Mouse (Mus musculus): ENCODE measurements around the gene Cad. TPM values are rescaled to one million over a fixed set of nuclear protein-coding genes. Genes with fewer than 3 reads are reported as not detected.
"Not testable (repeated sequence)": the region's sequence is repeated elsewhere in the genome, so short reads cannot be mapped to it uniquely, and the experiment has no call there.

Cad gene
- polyA plus RNA-seq, 1 experiment: 64.9 TPM

DNA sequence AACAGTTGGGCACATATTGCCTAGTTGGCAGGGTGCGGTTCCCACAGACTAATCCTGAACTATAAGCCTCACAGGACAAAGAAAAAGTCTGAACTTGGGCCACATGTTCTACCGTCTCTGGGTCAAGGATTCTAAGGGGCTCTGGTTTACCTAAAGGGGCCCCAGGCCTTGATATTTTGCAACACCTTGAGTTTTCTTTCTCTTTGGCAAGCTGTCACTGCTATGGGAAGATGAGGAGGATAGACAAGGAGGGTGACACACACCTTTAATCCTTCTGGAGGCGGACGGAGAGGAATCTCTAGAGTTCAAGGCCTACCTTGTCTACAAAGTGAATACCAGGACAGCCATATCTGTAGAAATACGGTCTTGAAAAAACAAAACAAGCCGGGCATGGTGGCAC lies 8.2 kb upstream of the Cad start:
- Histone ChIP-seq H3K27me3 (ENCODE audit: control insufficient read depth, insufficient read depth, insufficient read length) (no peaks in the 10 kb centered on the region), H3K79me2 (ENCODE audit: control insufficient read depth, insufficient read depth) (no peaks in the 10 kb centered on the region), H3ac (ENCODE audit: control insufficient read depth, insufficient read length, low read depth) (no peak overlapping the region), H3K79me3 (ENCODE audit: low read depth) (peaks cover 1% of the 10 kb centered on the region), H3K36me3 (ENCODE audit: control insufficient read depth, insufficient read depth) (peaks cover 4% of the 10 kb centered on the region), H3K4me3 (ENCODE audit: insufficient read depth, poor library complexity, severe bottlenecking) (no peak overlapping the region)
- TF ChIP-seq MAX (IDR thresholded peaks at IDR 0.05): no peak
- TF ChIP-seq FOSL1 (IDR thresholded peaks at IDR 0.05; ENCODE audit: insufficient read depth, low read length, poor library complexity, severe bottlenecking): no peak
- no peak for TF ChIP-seq USF1 (IDR thresholded peaks at IDR 0.05; ENCODE audit: low read depth)
- TF ChIP-seq CEBPB (IDR thresholded peaks at IDR 0.05; ENCODE audit: low read depth): no peak
- no peak for TF ChIP-seq MYOD1 (IDR thresholded peaks at IDR 0.05; ENCODE audit: control insufficient read depth, insufficient read length, low read depth)
- no peak for TF ChIP-seq MYOG (IDR thresholded peaks at IDR 0.05; ENCODE audit: control insufficient read depth, extremely low read depth, insufficient read length)
- TF ChIP-seq CTCF (IDR thresholded peaks at IDR 0.05; ENCODE audit: control insufficient read depth, insufficient read depth, insufficient read length): no peak

DNA sequence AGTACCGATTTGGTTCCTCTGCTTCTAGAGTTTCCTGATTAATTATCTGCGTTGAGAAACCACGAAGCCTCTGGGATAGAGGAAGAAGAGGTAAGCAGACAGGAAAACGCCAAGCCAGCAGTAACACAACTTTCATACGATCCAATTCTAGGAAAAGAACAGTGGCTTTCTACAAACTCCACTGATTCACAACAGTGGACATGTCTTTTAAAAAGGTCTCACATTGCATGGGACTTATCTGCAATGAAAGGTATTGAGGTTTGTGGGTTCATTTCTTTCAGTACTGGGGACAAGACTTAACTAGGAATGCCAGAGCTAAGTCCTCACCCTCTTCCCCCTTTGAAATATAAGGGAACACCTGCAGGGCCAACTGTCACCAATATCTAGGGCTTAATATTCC lies 7.5 kb upstream of the Cad start:
- Histone ChIP-seq H3K79me2 (ENCODE audit: control insufficient read depth, insufficient read depth) (no peaks in the 10 kb centered on the region), H3K27me3 (ENCODE audit: control insufficient read depth, insufficient read depth, insufficient read length) (no peaks in the 10 kb centered on the region), H3K4me3 (ENCODE audit: insufficient read depth, poor library complexity, severe bottlenecking) (peak overlapping the region; percentile 34), H3K36me3 (ENCODE audit: control insufficient read depth, insufficient read depth) (peaks cover 4% of the 10 kb centered on the region), H3ac (ENCODE audit: control insufficient read depth, insufficient read length, low read depth) (no peak overlapping the region), H3K79me3 (ENCODE audit: low read depth) (peaks cover 1% of the 10 kb centered on the region)
- TF ChIP-seq MYOD1 (IDR thresholded peaks at IDR 0.05; ENCODE audit: control insufficient read depth, insufficient read length, low read depth) (no peak), CTCF (IDR thresholded peaks at IDR 0.05; ENCODE audit: control insufficient read depth, insufficient read depth, insufficient read length) (no peak), MYOG (IDR thresholded peaks at IDR 0.05; ENCODE audit: control insufficient read depth, extremely low read depth, insufficient read length) (no peak), FOSL1 (IDR thresholded peaks at IDR 0.05; ENCODE audit: insufficient read depth, low read length, poor library complexity, severe bottlenecking) (no peak), MAX (IDR thresholded peaks at IDR 0.05) (no peak), USF1 (IDR thresholded peaks at IDR 0.05; ENCODE audit: low read depth) (no peak), CEBPB (IDR thresholded peaks at IDR 0.05; ENCODE audit: low read depth) (no peak)

DNA sequence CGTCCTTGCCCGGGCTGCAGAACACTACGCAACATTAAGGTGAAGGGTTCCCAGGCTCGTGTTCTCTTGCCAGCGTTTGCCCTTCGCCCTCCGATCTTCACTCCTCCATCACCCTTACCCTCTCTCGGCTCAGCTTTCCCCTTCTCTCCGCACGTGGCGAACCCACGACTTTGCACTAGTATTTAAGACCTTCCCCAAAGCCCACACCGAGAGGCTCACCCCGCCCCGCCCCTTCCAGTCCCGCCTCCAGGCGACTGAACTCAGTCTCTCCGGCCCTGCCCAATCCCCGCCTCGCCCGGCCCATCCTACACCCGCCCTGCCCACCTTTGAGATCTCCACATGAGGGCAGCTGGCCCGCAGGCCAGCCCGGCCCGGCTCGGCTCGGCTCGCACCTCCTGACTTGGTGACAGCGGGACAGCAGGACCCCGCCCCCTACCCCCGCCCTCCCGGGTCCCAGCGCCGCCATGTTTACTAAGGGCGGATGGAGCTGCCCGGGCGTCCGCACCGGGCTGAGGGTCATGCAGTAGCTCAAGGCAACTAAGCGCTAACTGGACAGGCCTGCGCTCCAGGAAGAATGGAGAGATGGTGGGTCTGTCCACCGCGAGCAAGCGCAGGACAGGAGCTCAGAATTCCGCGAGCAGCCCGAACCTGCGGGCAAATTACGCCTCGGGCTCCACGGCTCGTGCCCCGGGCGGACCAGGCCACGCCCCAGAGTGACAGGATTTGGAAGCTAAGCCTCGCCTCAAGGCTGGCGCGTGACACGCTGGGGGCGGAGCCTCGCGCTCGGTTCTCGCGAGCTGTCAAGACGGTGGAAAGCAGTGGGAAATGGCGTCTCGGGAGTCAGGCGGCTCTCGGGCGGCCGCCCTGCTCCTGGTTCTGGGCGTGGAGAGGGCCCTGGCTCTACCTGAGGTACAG lies 6.5 kb upstream of the Cad start, which contains the start of gene Atraid:
Atraid (plus strand) TSS at position 465 of the 915 bp plus-strand sequence.
- peak within 1 kb of the TSS; percentile 65 for H3K4me3 ChIP-seq (ENCODE audit: insufficient read depth, poor library complexity, severe bottlenecking)
- TF ChIP-seq MYOG (IDR thresholded peaks at IDR 0.05; ENCODE audit: control insufficient read depth, extremely low read depth, insufficient read length) (no peak), USF1 (IDR thresholded peaks at IDR 0.05; ENCODE audit: low read depth) (peak; percentile 78), FOSL1 (IDR thresholded peaks at IDR 0.05; ENCODE audit: insufficient read depth, low read length, poor library complexity, severe bottlenecking) (no peak), MAX (IDR thresholded peaks at IDR 0.05) (peak; percentile 78), CTCF (IDR thresholded peaks at IDR 0.05; ENCODE audit: control insufficient read depth, insufficient read depth, insufficient read length) (no peak)
- peaks cover 4% of the 10 kb centered on the region for H3K36me3 ChIP-seq (ENCODE audit: control insufficient read depth, insufficient read depth)
- H3K27me3 ChIP-seq (ENCODE audit: control insufficient read depth, insufficient read depth, insufficient read length): no peaks in the 10 kb centered on the region
- no peaks in the 10 kb centered on the region for H3K79me2 ChIP-seq (ENCODE audit: control insufficient read depth, insufficient read depth)
- H3ac ChIP-seq (ENCODE audit: control insufficient read depth, insufficient read length, low read depth): peak within 1 kb of the TSS; percentile 83
- peaks cover 1% of the 10 kb centered on the region for H3K79me3 ChIP-seq (ENCODE audit: low read depth)

DNA sequence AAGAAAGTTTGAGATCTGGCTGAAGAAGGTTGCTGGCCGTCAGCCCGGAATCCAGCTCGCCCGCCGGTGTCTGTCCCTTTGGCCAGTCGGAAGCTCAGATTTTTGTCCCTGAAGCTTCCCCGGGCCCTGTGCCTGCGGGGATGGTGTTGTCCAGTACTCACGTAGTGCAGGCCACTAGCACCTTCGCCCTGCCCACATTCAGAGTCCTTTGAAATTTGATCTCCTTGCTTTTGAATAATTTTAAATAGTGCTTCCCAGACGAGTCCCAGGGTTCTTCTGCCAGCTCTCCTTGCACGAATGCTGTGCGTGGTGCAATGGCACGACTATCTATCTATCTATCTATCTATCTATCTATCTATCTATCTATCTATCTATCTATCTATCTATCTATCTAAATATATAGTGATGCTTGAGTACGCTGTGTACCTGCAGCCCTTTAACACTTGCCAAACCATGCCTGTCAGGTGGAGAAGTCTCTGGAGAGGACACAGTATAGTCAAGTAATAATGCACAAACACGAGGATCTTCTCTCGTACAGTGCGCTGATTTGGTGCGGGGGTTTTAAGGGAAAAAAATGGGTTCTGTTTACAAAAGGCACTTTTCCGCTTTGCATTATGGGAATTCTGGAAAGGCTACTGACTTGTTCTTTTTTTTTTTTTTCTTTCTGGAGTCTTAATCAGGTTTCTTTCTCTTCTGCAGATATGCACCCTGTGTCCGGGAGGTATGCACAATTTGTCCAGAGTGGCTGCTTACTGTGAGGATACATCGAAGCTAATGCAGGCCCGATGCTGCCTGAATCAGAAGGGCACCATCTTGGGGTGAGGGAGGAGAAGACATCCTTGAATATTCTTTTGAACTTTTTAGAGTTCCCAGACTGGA lies 5.6 kb upstream of the Cad start, which contains the start of gene Slc5a6:
Slc5a6 (minus strand) TSS at position 162 of the 879 bp plus-strand sequence.
- TF ChIP-seq USF1 (IDR thresholded peaks at IDR 0.05; ENCODE audit: low read depth): no peak
- TF ChIP-seq MAX (IDR thresholded peaks at IDR 0.05): no peak
- no peak for TF ChIP-seq MYOG (IDR thresholded peaks at IDR 0.05; ENCODE audit: control insufficient read depth, extremely low read depth, insufficient read length)
- TF ChIP-seq CEBPB (IDR thresholded peaks at IDR 0.05; ENCODE audit: low read depth): no peak
- TF ChIP-seq MYOD1 (IDR thresholded peaks at IDR 0.05; ENCODE audit: control insufficient read depth, insufficient read length, low read depth): no peak
- TF ChIP-seq CTCF (IDR thresholded peaks at IDR 0.05; ENCODE audit: control insufficient read depth, insufficient read depth, insufficient read length): peak; percentile 8
- TF ChIP-seq FOSL1 (IDR thresholded peaks at IDR 0.05; ENCODE audit: insufficient read depth, low read length, poor library complexity, severe bottlenecking): no peak
- Histone ChIP-seq H3K27me3 (ENCODE audit: control insufficient read depth, insufficient read depth, insufficient read length) (no peaks in the 10 kb centered on the region), H3ac (ENCODE audit: control insufficient read depth, insufficient read length, low read depth) (peak within 1 kb of the TSS; percentile 83), H3K4me3 (ENCODE audit: insufficient read depth, poor library complexity, severe bottlenecking) (peak within 1 kb of the TSS; percentile 65), H3K79me3 (ENCODE audit: low read depth) (peaks cover 1% of the 10 kb centered on the region), H3K79me2 (ENCODE audit: control insufficient read depth, insufficient read depth) (no peaks in the 10 kb centered on the region), H3K36me3 (ENCODE audit: control insufficient read depth, insufficient read depth) (peaks cover 4% of the 10 kb centered on the region)

DNA sequence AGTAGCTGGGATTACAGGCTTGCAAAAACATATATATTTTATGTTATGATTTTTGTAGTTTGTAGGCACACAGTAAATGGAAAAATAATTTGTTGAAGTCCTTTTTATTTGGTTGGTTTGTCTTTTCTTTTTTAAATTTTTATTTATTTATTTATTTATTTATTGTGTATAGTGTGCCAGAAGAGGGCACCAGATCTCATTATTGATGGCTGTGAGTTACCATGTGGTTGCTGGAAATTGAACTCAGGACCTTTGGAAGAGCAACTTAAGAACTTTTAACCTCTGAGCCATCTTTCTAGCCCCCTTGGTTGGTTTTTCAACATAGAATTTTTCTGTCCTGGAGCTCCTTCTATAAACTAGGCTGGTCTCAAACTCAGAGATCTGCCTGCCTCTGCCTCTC lies 4.2 kb upstream of the Cad start:
- Histone ChIP-seq H3K79me3 (ENCODE audit: low read depth) (peaks cover 7% of the 10 kb centered on the region), H3K79me2 (ENCODE audit: control insufficient read depth, insufficient read depth) (peaks cover 9% of the 10 kb centered on the region), H3K27me3 (ENCODE audit: control insufficient read depth, insufficient read depth, insufficient read length) (no peaks in the 10 kb centered on the region), H3K36me3 (ENCODE audit: control insufficient read depth, insufficient read depth) (no peaks in the 10 kb centered on the region), H3K4me3 (ENCODE audit: insufficient read depth, poor library complexity, severe bottlenecking) (no peak overlapping the region), H3ac (ENCODE audit: control insufficient read depth, insufficient read length, low read depth) (no peak overlapping the region)
- TF ChIP-seq FOSL1 (IDR thresholded peaks at IDR 0.05; ENCODE audit: insufficient read depth, low read length, poor library complexity, severe bottlenecking): no peak
- no peak for TF ChIP-seq MYOG (IDR thresholded peaks at IDR 0.05; ENCODE audit: control insufficient read depth, extremely low read depth, insufficient read length)
- no peak for TF ChIP-seq MAX (IDR thresholded peaks at IDR 0.05)
- TF ChIP-seq MYOD1 (IDR thresholded peaks at IDR 0.05; ENCODE audit: control insufficient read depth, insufficient read length, low read depth): no peak
- no peak for TF ChIP-seq CTCF (IDR thresholded peaks at IDR 0.05; ENCODE audit: control insufficient read depth, insufficient read depth, insufficient read length)
- no peak for TF ChIP-seq USF1 (IDR thresholded peaks at IDR 0.05; ENCODE audit: low read depth)
- no peak for TF ChIP-seq CEBPB (IDR thresholded peaks at IDR 0.05; ENCODE audit: low read depth)

DNA sequence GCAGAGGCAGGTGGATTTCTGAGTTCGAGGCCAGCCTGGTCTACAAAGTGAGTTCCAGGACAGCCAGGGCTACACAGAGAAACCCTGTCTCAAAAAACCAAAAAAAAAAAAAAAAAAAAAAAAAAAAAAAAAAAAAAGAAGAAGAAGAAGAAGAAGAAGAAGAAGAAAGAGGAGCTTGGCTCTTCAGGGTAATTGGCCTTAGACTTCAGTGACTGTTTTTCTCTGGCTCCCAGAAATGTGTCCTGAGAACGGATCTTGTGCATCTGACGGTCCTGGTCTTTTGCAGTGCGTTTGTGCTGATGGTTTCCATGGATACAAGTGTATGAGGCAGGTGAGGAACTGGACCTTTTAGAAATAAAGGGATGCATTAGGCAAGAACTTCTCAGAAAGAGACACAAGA lies 852 bp upstream of the Cad start:
- Histone ChIP-seq H3K79me2 (ENCODE audit: control insufficient read depth, insufficient read depth) (peaks cover 40% of the 10 kb centered on the region), H3K36me3 (ENCODE audit: control insufficient read depth, insufficient read depth) (peaks cover 13% of the 10 kb centered on the region), H3K79me3 (ENCODE audit: low read depth) (peaks cover 29% of the 10 kb centered on the region)
- H3K27me3 ChIP-seq (ENCODE audit: control insufficient read depth, insufficient read depth, insufficient read length); H3ac ChIP-seq (ENCODE audit: control insufficient read depth, insufficient read length, low read depth); H3K4me3 ChIP-seq (ENCODE audit: insufficient read depth, poor library complexity, severe bottlenecking): not testable (repeated sequence)

Data from C2C12 (cell line).